Mouse (Mus musculus): ENCODE measurements at regions not wholly inside any gene's neighbourhood (a gene's known extent, or its start where the extent isn't known, plus 50 kb on each side); places are given as distances from the start of the nearest gene placed in this dataset.

- TF ChIP-seq CTCF (IDR thresholded peaks at IDR 0.05; ENCODE audit: low read depth, low read length) (no peak), POLR2A (IDR thresholded peaks at IDR 0.05; ENCODE audit: borderline replicate concordance, low read depth, low read length) (no peak)
Measured at GRCm38 (mm10) chr1:63857468-63857867, 88.4 kb upstream of the 4933402D24Rik start.

Measured in bone marrow macrophage, adult 2 months (primary cell).